Mouse (Mus musculus) liver, adult (tissue): ENCODE data around the gene Itpr2.

ENCODE experiments used
- GATA4 ChIP-seq: IDR thresholded peaks from 2 replicates; pipeline ENCODE4 v1.6.1; 2014; ENCODE audit warnings: mild to moderate bottlenecking, low read length; ENCODE audit not compliant: insufficient replicate concordance

Gene Itpr2

GRCm38 (mm10) chr6:146078136-146078535 lies 423.9 kb downstream of the Itpr2 start:
- TF ChIP-seq GATA4 = no peak

- TF ChIP-seq GATA4 = no peak
Observed at GRCm38 (mm10) chr6:146077124-146077889, 424.7 kb downstream of the Itpr2 start.

GRCm38 (mm10) chr6:146072842-146073241 lies 429.2 kb downstream of the Itpr2 start:
- TF ChIP-seq GATA4 = no peak

- no peak for TF ChIP-seq GATA4
Observed at GRCm38 (mm10) chr6:146071883-146072282, 430.1 kb downstream of the Itpr2 start.
